Mouse (Mus musculus) bone marrow macrophage, adult 2 months (primary cell): Measurements from ENCODE around the gene Pld2.

Source experiments
- CTCF ChIP-seq: IDR thresholded peaks from 2 replicates; pipeline ENCODE4 v1.5.1; 2012; ENCODE audit warnings: low read depth, mild to moderate bottlenecking, low read length, moderate library complexity
- POLR2A ChIP-seq: IDR thresholded peaks from 2 replicates; pipeline ENCODE4 v1.6.1; 2012; ENCODE audit warnings: mild to moderate bottlenecking, low read depth, low read length, borderline replicate concordance

DNA sequence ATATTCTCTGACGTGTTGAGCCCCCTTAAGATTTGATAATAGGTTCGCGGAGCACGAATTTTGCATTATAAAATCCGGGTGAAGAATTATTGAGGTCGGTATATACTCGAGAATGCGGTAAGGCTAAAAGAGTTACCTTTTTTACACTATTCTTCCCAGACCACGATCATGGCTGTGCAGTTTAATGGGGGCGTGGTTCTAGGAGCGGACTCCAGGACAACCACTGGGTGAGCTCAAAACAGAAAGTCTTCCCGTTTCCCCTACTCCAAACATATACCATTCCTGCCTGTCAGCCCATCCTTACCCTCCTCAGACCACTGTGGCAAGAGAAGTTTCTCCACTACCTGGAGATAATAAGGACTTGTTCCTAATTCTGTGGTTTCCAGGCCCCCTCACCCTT is 14.1 kb upstream of the Pld2 start:
- TF ChIP-seq CTCF (no peak), POLR2A (no peak)
